Mouse (Mus musculus): ENCODE measurements around the gene Rgp1. TPM values are rescaled to one million over a fixed set of nuclear protein-coding genes. Genes with fewer than 3 reads are reported as not detected.
A peak's percentile ranks its signal among the peaks of the same experiment; 100 is the strongest.

The Rgp1 gene
- polyA plus RNA-seq, 1 experiment = 42.4 TPM

GRCm38 (mm10) chr4:43634621-43635374, 56.3 kb downstream of the Rgp1 start:
- TF ChIP-seq POLR2A (IDR thresholded peaks at IDR 0.05; ENCODE audit: low read depth, low read length) (no peak), CTCF (IDR thresholded peaks at IDR 0.05; ENCODE audit: extremely low read depth, insufficient read depth, insufficient read length, insufficient replicate concordance) (no peak)
- Histone ChIP-seq H3K27me3 (ENCODE audit: control insufficient read depth, insufficient read depth, low read length) (peaks cover 7% of the 10 kb centered on the region), H3K4me3 (ENCODE audit: extremely low read depth, insufficient read depth, insufficient read length) (no peak overlapping the region), H3K4me1 (ENCODE audit: control insufficient read depth, insufficient read depth, insufficient read length) (no peaks in the 10 kb centered on the region; the same call in 1 of the 2 replicates), H3K36me3 (ENCODE audit: control insufficient read depth, insufficient read depth, low read length) (no peaks in the 10 kb centered on the region), H3K27ac (ENCODE audit: insufficient read depth, low read length) (no peak overlapping the region)
- 94% methylated on average over 7 of the region's 7 CpGs for WGBS
- no peak for DNase-seq (ENCODE audit: low read depth in 1 of 2, low spot score in 2 of 2)

GRCm38 (mm10) chr4:43636751-43637150, 58.2 kb downstream of the Rgp1 start:
- H3K27ac ChIP-seq (ENCODE audit: insufficient read depth, low read length) = no peak overlapping the region
- H3K27me3 ChIP-seq (ENCODE audit: control insufficient read depth, insufficient read depth, low read length) = no peaks in the 10 kb centered on the region; the same call in 1 of the 2 replicates
- no peaks in the 10 kb centered on the region for H3K36me3 ChIP-seq (ENCODE audit: control insufficient read depth, insufficient read depth, low read length)
- peak in 1 of 2 experiments; percentile 0 for DNase-seq (ENCODE audit: low read depth in 1 of 2, low spot score in 2 of 2)
- 82% methylated on average over 6 of the region's 6 CpGs for WGBS
- no peak overlapping the region for H3K4me3 ChIP-seq (ENCODE audit: extremely low read depth, insufficient read depth, insufficient read length)
- TF ChIP-seq POLR2A (IDR thresholded peaks at IDR 0.05; ENCODE audit: low read depth, low read length) = no peak
- TF ChIP-seq CTCF (IDR thresholded peaks at IDR 0.05; ENCODE audit: extremely low read depth, insufficient read depth, insufficient read length, insufficient replicate concordance) = no peak
- H3K4me1 ChIP-seq (ENCODE audit: control insufficient read depth, insufficient read depth, insufficient read length) = no peaks in the 10 kb centered on the region; the same call in 1 of the 2 replicates

Other genes starting within 250 kb of the Rgp1 start
- 7.4 and 8.5 TPM in 2 replicates for gene Rusc2, start 196.7 kb upstream of the Rgp1 start, polyA plus RNA-seq (2012; rRNA removed)
- gene Fam166b, start 149.6 kb upstream of the Rgp1 start, polyA plus RNA-seq (2012; rRNA removed) = not detected in 2 replicates
- gene Tesk1, start 136.8 kb upstream of the Rgp1 start, polyA plus RNA-seq (2012; rRNA removed) = 49.6 and 64.5 TPM in 2 replicates
- 109 and 140 TPM in 2 replicates for gene Cd72, start 124.1 kb upstream of the Rgp1 start, polyA plus RNA-seq (2012; rRNA removed)
- gene Sit1, start 95.0 kb upstream of the Rgp1 start, polyA plus RNA-seq (2012; rRNA removed) = 15.3 and 17.1 TPM in 2 replicates
- gene Ccdc107, start 85.8 kb upstream of the Rgp1 start, polyA plus RNA-seq (2012; rRNA removed) = 85.4 and 191 TPM in 2 replicates
- 12.7 and 16.8 TPM in 2 replicates for gene Arhgef39, start 79.0 kb upstream of the Rgp1 start, polyA plus RNA-seq (2012; rRNA removed)
- gene Car9, start 71.7 kb upstream of the Rgp1 start, polyA plus RNA-seq (2012; rRNA removed) = 2.0 TPM in 2 replicates
- 11.8 and 13.8 TPM in 2 replicates for gene Tpm2, start 55.0 kb upstream of the Rgp1 start, polyA plus RNA-seq (2012; rRNA removed)
- gene Creb3, start 16.4 kb upstream of the Rgp1 start, polyA plus RNA-seq (2012; rRNA removed) = 48.8 and 54.0 TPM in 2 replicates
- 163 and 208 TPM in 2 replicates for gene Tln1, start 16.0 kb upstream of the Rgp1 start, polyA plus RNA-seq (2012; rRNA removed)
- gene Gba2, start 158 bp downstream of the Rgp1 start, polyA plus RNA-seq (2012; rRNA removed) = 28.8 and 34.2 TPM in 2 replicates
- gene Msmp, start 5.8 kb downstream of the Rgp1 start, polyA plus RNA-seq (2012; rRNA removed) = 0.23 and 0.26 TPM in 2 replicates
- gene Npr2, start 53.2 kb downstream of the Rgp1 start, polyA plus RNA-seq (2012; rRNA removed) = 10.2 and 13.6 TPM in 2 replicates
- gene Spag8, start 74.9 kb downstream of the Rgp1 start, polyA plus RNA-seq (2012; rRNA removed) = 0.55 and 0.57 TPM in 2 replicates
- gene Hint2, start 77.8 kb downstream of the Rgp1 start, polyA plus RNA-seq (2012; rRNA removed) = 23.2 and 26.6 TPM in 2 replicates
- gene Tmem8b, start 90.3 kb downstream of the Rgp1 start, polyA plus RNA-seq (2012; rRNA removed) = 3.8 and 4.5 TPM in 2 replicates
- not detected in 2 replicates for gene Fam221b, start 90.4 kb downstream of the Rgp1 start, polyA plus RNA-seq (2012; rRNA removed)
- not detected in 2 replicates for gene Olfr70, start 122.1 kb downstream of the Rgp1 start, polyA plus RNA-seq (2012; rRNA removed)
- not detected in 2 replicates for gene Olfr71, start 131.5 kb downstream of the Rgp1 start, polyA plus RNA-seq (2012; rRNA removed)
- gene Hrct1, start 148.5 kb downstream of the Rgp1 start, polyA plus RNA-seq (2012; rRNA removed) = 0.69 and 0.79 TPM in 2 replicates
- 0.12 and 0.15 TPM in 2 replicates for gene Spaar, start 151.3 kb downstream of the Rgp1 start, polyA plus RNA-seq (2012; rRNA removed)
- not detected in 2 replicates for gene Olfr159, start 192.3 kb downstream of the Rgp1 start, polyA plus RNA-seq (2012; rRNA removed)
- not detected in 2 replicates for gene Olfr156, start 245.2 kb downstream of the Rgp1 start, polyA plus RNA-seq (2012; rRNA removed)

All from spleen, adult 2 months (tissue).